ENCODE assay signal across 12 mouse cellular contexts in genomic region chr1:86144001-86144944, GRCm38 (mm10). TPM values are rescaled to one million over a fixed set of nuclear protein-coding genes. Genes with fewer than 3 reads are reported as not detected.
A peak's percentile ranks its signal among the peaks of the same experiment; 100 is the strongest.
DNase-seq lines count a peak whose midpoint lies in the region; ATAC-seq and TF ChIP-seq lines count a peak whose summit lies in the region.
"Had no signal": no experiment of that assay in that cellular context is flagged by ENCODE, and none has a peak within 500 bp of the region (broad histone marks: within the 10 kb centered on the region; RNA-seq: fewer than 3 reads in every experiment).

No protein-coding gene starts in this region.

- no peak for ATAC-seq in heart, embryonic 11.5 days (replicated peaks; ENCODE audit: insufficient number of reproducible peaks, low FRiP score, low TSS enrichment)
- ATAC-seq in stomach, postnatal 0 days (ENCODE audit: low FRiP score, low TSS enrichment): no peak
- ATAC-seq in kidney, embryonic 16.5 days (ENCODE audit: low FRiP score, low TSS enrichment): no peak

- DNase-seq in heart, adult 2 months: peak in 1 of 2 experiments; percentile 17
- peak in 1 of 2 experiments; percentile 30 for DNase-seq in spleen, adult 2 months (ENCODE audit: low read depth in 1 of 2, low spot score in 2 of 2)
- no peak for DNase-seq in spleen, postnatal 14 days (ENCODE audit: low spot score in 2 of 2)
- DNase-seq in heart, postnatal 25 days (ENCODE audit: low spot score): peak; percentile 4
- no peak for DNase-seq in stomach, postnatal 0 days (ENCODE audit: low spot score)
- no peak for DNase-seq in limb, embryonic 10.5 days (ENCODE audit: low spot score)
- DNase-seq: adrenal gland, adult 8-10 months had no signal

- peak; percentile 46 for TF ChIP-seq CTCF in heart, adult 2 months (IDR thresholded peaks at IDR 0.05)
- no peak for TF ChIP-seq CTCF in spleen, adult 2 months (IDR thresholded peaks at IDR 0.05; ENCODE audit: extremely low read depth, insufficient read depth, insufficient read length, insufficient replicate concordance)
- peak; percentile 46 for TF ChIP-seq CTCF in stomach, postnatal 0 days (IDR thresholded peaks at IDR 0.05; ENCODE audit: low read depth)

- no peak for TF ChIP-seq EP300 in heart, adult 2 months (IDR thresholded peaks at IDR 0.05; ENCODE audit: insufficient read depth, low read depth, low read length)
- no peak for TF ChIP-seq EP300 in stomach, postnatal 0 days (optimal IDR thresholded peaks at IDR 0.05)

- no peaks in the 10 kb centered on the region for H3K4me1 ChIP-seq in heart, adult 2 months (ENCODE audit: control insufficient read depth, insufficient read depth, low read length)
- no peaks in the 10 kb centered on the region for H3K4me1 ChIP-seq in heart, embryonic 11.5 days (ENCODE audit: control insufficient read depth, insufficient read depth, low read length)
- H3K4me1 ChIP-seq in spleen, adult 2 months (ENCODE audit: control insufficient read depth, insufficient read depth, insufficient read length): peaks cover 4% of the 10 kb centered on the region; the same call in 1 of the 2 replicates
- no peaks in the 10 kb centered on the region for H3K4me1 ChIP-seq in stomach, postnatal 0 days (replicated peaks; ENCODE audit: control insufficient read depth, insufficient read depth)
- H3K4me1 ChIP-seq in limb, embryonic 10.5 days: no peaks in the 10 kb centered on the region
- no peaks in the 10 kb centered on the region for H3K4me1 ChIP-seq in kidney, embryonic 16.5 days (ENCODE audit: insufficient read depth, low read length)
- H3K4me1 ChIP-seq: stomach, embryonic 15.5 days had no signal

- WGBS in heart, adult 2 months: 76% methylated on average over 21 of the region's 21 CpGs
- WGBS in heart, embryonic 11.5 days (ENCODE audit: insufficient replicate concordance): 75% methylated on average over 21 of the region's 21 CpGs
- 72% methylated on average over 21 of the region's 21 CpGs for WGBS in spleen, adult 2 months
- 74% methylated on average over 21 of the region's 21 CpGs for WGBS in stomach, postnatal 0 days
- WGBS in limb, embryonic 10.5 days: 77% methylated on average over 21 of the region's 21 CpGs
- 78% methylated on average over 21 of the region's 21 CpGs for WGBS in kidney, embryonic 16.5 days

- no peak overlapping the region for H3K4me3 ChIP-seq in heart, adult 2 months
- no peak overlapping the region for H3K4me3 ChIP-seq in heart, embryonic 11.5 days (ENCODE audit: low read depth, low read length)
- H3K4me3 ChIP-seq in spleen, adult 2 months (ENCODE audit: extremely low read depth, insufficient read depth, insufficient read length): no peak overlapping the region
- H3K4me3 ChIP-seq in stomach, postnatal 0 days (ENCODE audit: low read depth, low read length): no peak overlapping the region
- H3K4me3 ChIP-seq in limb, embryonic 10.5 days: no peak overlapping the region
- H3K4me3 ChIP-seq in kidney, embryonic 16.5 days (ENCODE audit: low read length): no peak overlapping the region
- H3K4me3 ChIP-seq: megakaryocyte, embryonic 14.5 days; stomach, embryonic 15.5 days had no signal

- no peak for TF ChIP-seq POLR2A in heart, adult 2 months (IDR thresholded peaks at IDR 0.05; ENCODE audit: insufficient read depth, low read depth, low read length)
- no peak for TF ChIP-seq POLR2A in spleen, adult 2 months (IDR thresholded peaks at IDR 0.05; ENCODE audit: low read depth, low read length)

- H3K9me3 ChIP-seq in heart, embryonic 11.5 days (replicated peaks; ENCODE audit: control insufficient read depth, low read length): no peaks in the 10 kb centered on the region
- H3K9me3 ChIP-seq in stomach, postnatal 0 days (ENCODE audit: control insufficient read depth, low read length): no peaks in the 10 kb centered on the region
- H3K9me3 ChIP-seq in limb, embryonic 10.5 days (replicated peaks): no peaks in the 10 kb centered on the region
- no peaks in the 10 kb centered on the region for H3K9me3 ChIP-seq in kidney, embryonic 16.5 days (ENCODE audit: low read length)
- H3K9me3 ChIP-seq: megakaryocyte, embryonic 14.5 days; stomach, embryonic 15.5 days had no signal

- H3K27me3 ChIP-seq in heart, adult 2 months (ENCODE audit: control insufficient read depth, insufficient read depth, low read length): no peaks in the 10 kb centered on the region
- H3K27me3 ChIP-seq in heart, embryonic 11.5 days (ENCODE audit: control insufficient read depth, insufficient read depth, low read length): no peaks in the 10 kb centered on the region
- no peaks in the 10 kb centered on the region for H3K27me3 ChIP-seq in spleen, adult 2 months (ENCODE audit: control insufficient read depth, insufficient read depth, low read length)
- H3K27me3 ChIP-seq in stomach, postnatal 0 days (ENCODE audit: control insufficient read depth, insufficient read depth, low read length): no peaks in the 10 kb centered on the region
- no peaks in the 10 kb centered on the region for H3K27me3 ChIP-seq in limb, embryonic 10.5 days (ENCODE audit: low read depth, poor library complexity, severe bottlenecking)
- H3K27me3 ChIP-seq in kidney, embryonic 16.5 days (ENCODE audit: insufficient read depth, low read length): no peaks in the 10 kb centered on the region
- H3K27me3 ChIP-seq: stomach, embryonic 15.5 days had no signal

- H3K36me3 ChIP-seq in heart, adult 2 months (ENCODE audit: control insufficient read depth, insufficient read depth, low read length): no peaks in the 10 kb centered on the region
- no peaks in the 10 kb centered on the region; the same call in 1 of the 2 replicates for H3K36me3 ChIP-seq in heart, embryonic 11.5 days (ENCODE audit: control insufficient read depth, insufficient read depth, low read length)
- peaks cover 3% of the 10 kb centered on the region for H3K36me3 ChIP-seq in spleen, adult 2 months (ENCODE audit: control insufficient read depth, insufficient read depth, low read length)
- H3K36me3 ChIP-seq in stomach, postnatal 0 days (ENCODE audit: control insufficient read depth, insufficient read depth, low read length): no peaks in the 10 kb centered on the region
- H3K36me3 ChIP-seq in limb, embryonic 10.5 days: peaks cover 23% of the 10 kb centered on the region
- H3K36me3 ChIP-seq in kidney, embryonic 16.5 days (ENCODE audit: insufficient read depth, low read length): peaks cover 7% of the 10 kb centered on the region; the same call in 1 of the 2 replicates
- H3K36me3 ChIP-seq: stomach, embryonic 15.5 days had no signal

- intact Hi-C loops in heart, adult 2 months (cut with DNase I): no loop called here
- intact Hi-C loops in heart, postnatal 25 days (cut with DNase I): loop anchor here (5.0 kb wide), 1 partner anchor 47 kb away; no protein-coding TSS in a partner anchor

- H3K27ac ChIP-seq in heart, adult 2 months: no peak overlapping the region; the same call in 1 of the 2 replicates
- H3K27ac ChIP-seq in heart, embryonic 11.5 days (ENCODE audit: low read depth, low read length): no peak overlapping the region
- peak overlapping the region; percentile 26; the same call in 1 of the 2 replicates for H3K27ac ChIP-seq in spleen, adult 2 months (ENCODE audit: insufficient read depth, low read length)
- H3K27ac ChIP-seq in stomach, postnatal 0 days (replicated peaks): no peak overlapping the region
- no peak overlapping the region for H3K27ac ChIP-seq in limb, embryonic 10.5 days
- no peak overlapping the region for H3K27ac ChIP-seq in kidney, embryonic 16.5 days (ENCODE audit: low read length)
- H3K27ac ChIP-seq: stomach, embryonic 15.5 days had no signal

- H3K9ac ChIP-seq in heart, adult 2 months (ENCODE audit: low read depth, low read length): no peak overlapping the region
- no peak overlapping the region for H3K9ac ChIP-seq in heart, embryonic 11.5 days (ENCODE audit: low read depth, low read length)
- no peak overlapping the region for H3K9ac ChIP-seq in stomach, postnatal 0 days (ENCODE audit: low read length)
- no peak overlapping the region for H3K9ac ChIP-seq in kidney, embryonic 16.5 days (replicated peaks; ENCODE audit: low read length)
- H3K9ac ChIP-seq: stomach, embryonic 15.5 days had no signal

- no peaks in the 10 kb centered on the region for H3K79me2 ChIP-seq in heart, adult 2 months (replicated peaks; ENCODE audit: control insufficient read depth, insufficient read depth, low read length)

- no peak overlapping the region for H3K4me2 ChIP-seq in heart, embryonic 11.5 days
- no peak overlapping the region for H3K4me2 ChIP-seq in stomach, postnatal 0 days (replicated peaks; ENCODE audit: low read depth)
- H3K4me2 ChIP-seq in kidney, embryonic 16.5 days (replicated peaks; ENCODE audit: low read depth, low read length): no peak overlapping the region
- H3K4me2 ChIP-seq: stomach, embryonic 15.5 days had no signal

RNA-seq across cellular contexts. Expression of gene Armc9, which starts 10.3 kb away (rescaled TPM):
- total RNA-seq in heart, adult 2 months (2021): 1 to 10 TPM; 3.5 TPM
- polyA plus RNA-seq in heart, adult 2 months (2012; rRNA removed): 1.6 and 2.4 TPM in 2 replicates
- 12.3 and 14.7 TPM in 2 replicates for polyA plus RNA-seq in heart, embryonic 11.5 days (2014; fragmentation: Nextera tagmentation; extraction: Ambion mirVana)
- polyA plus RNA-seq in spleen, adult 2 months (2012; rRNA removed): 2.7 and 2.9 TPM in 2 replicates
- total RNA-seq in heart, postnatal 25 days (2021): 1 to 10 TPM; 3.2 to 3.4 TPM
- 7.3 and 7.9 TPM in 2 replicates for polyA plus RNA-seq in stomach, postnatal 0 days (2015; fragmentation: Nextera tagmentation; extraction: Ambion mirVana)
- 34.6 and 37.3 TPM in 2 replicates for polyA plus RNA-seq in limb, embryonic 10.5 days (2016; fragmentation: Nextera tagmentation; extraction: Ambion mirVana)
- 26.2 and 28.1 TPM in 2 replicates for polyA plus RNA-seq in kidney, embryonic 16.5 days (2015; fragmentation: Nextera tagmentation; extraction: Ambion mirVana)

RNA-seq across cellular contexts. Expression of gene Gm21972, which starts 10.8 kb away (rescaled TPM):
- total RNA-seq in heart, adult 2 months (2021): under 1 TPM in 1 of 2 experiments, not detected in 1; 0.57 TPM
- not detected in 2 replicates for polyA plus RNA-seq in heart, adult 2 months (2012; rRNA removed)
- not detected in 2 replicates for polyA plus RNA-seq in heart, embryonic 11.5 days (2014; fragmentation: Nextera tagmentation; extraction: Ambion mirVana)
- polyA plus RNA-seq in spleen, adult 2 months (2012; rRNA removed): 0.15 TPM in 1 of 2 replicates, not detected in the other
- total RNA-seq in heart, postnatal 25 days (2021): under 1 TPM; 0.65 to 0.95 TPM
- 0.31 TPM in 1 of 2 replicates, not detected in the other for polyA plus RNA-seq in stomach, postnatal 0 days (2015; fragmentation: Nextera tagmentation; extraction: Ambion mirVana)
- not detected in 2 replicates for polyA plus RNA-seq in limb, embryonic 10.5 days (2016; fragmentation: Nextera tagmentation; extraction: Ambion mirVana)
- polyA plus RNA-seq in kidney, embryonic 16.5 days (2015; fragmentation: Nextera tagmentation; extraction: Ambion mirVana): not detected in 2 replicates
- polyA plus RNA-seq: stomach, embryonic 15.5 days had no signal

RNA-seq across cellular contexts. Expression of gene Htr2b, which starts 32.5 kb away (rescaled TPM):
- total RNA-seq in heart, adult 2 months (2021): under 1 TPM; 0.50 to 0.61 TPM
- 0.53 and 0.62 TPM in 2 replicates for polyA plus RNA-seq in heart, adult 2 months (2012; rRNA removed)
- polyA plus RNA-seq in heart, embryonic 11.5 days (2014; fragmentation: Nextera tagmentation; extraction: Ambion mirVana): 0.14 and 0.57 TPM in 2 replicates
- polyA plus RNA-seq in spleen, adult 2 months (2012; rRNA removed): not detected in 2 replicates
- total RNA-seq in heart, postnatal 25 days (2021): under 1 TPM; 0.10 to 0.20 TPM
- polyA plus RNA-seq in stomach, postnatal 0 days (2015; fragmentation: Nextera tagmentation; extraction: Ambion mirVana): 3.0 and 3.1 TPM in 2 replicates
- polyA plus RNA-seq in limb, embryonic 10.5 days (2016; fragmentation: Nextera tagmentation; extraction: Ambion mirVana): 0.28 and 0.50 TPM in 2 replicates
- 0.60 and 1.2 TPM in 2 replicates for polyA plus RNA-seq in kidney, embryonic 16.5 days (2015; fragmentation: Nextera tagmentation; extraction: Ambion mirVana)
- total RNA-seq: left cerebral cortex, postnatal 36 days had no signal
